In genomic region chr12:29953999-29954398, GRCm38 (mm10) we compare ENCODE assay signal across 10 mouse cellular contexts. TPM values are rescaled to one million over a fixed set of nuclear protein-coding genes. Genes with fewer than 3 reads are reported as not detected.
DNase-seq lines count a peak whose midpoint lies in the region; ATAC-seq and TF ChIP-seq lines count a peak whose summit lies in the region.
"Had no signal": no experiment of that assay in that cellular context is flagged by ENCODE, and none has a peak within 500 bp of the region (broad histone marks: within the 10 kb centered on the region; RNA-seq: fewer than 3 reads in every experiment).

No protein-coding gene starts in this region.

- H3K9me3 ChIP-seq in midbrain, embryonic 10.5 days (replicated peaks), result no peaks in the 10 kb centered on the region
- no peaks in the 10 kb centered on the region for H3K9me3 ChIP-seq in midbrain, embryonic 11.5 days (ENCODE audit: control insufficient read depth, low read length)
- no peaks in the 10 kb centered on the region for H3K9me3 ChIP-seq in hindbrain, postnatal 0 days (ENCODE audit: low read length)
- no peaks in the 10 kb centered on the region for H3K9me3 ChIP-seq in stomach, postnatal 0 days (ENCODE audit: control insufficient read depth, low read length)

- ATAC-seq in midbrain, embryonic 11.5 days (ENCODE audit: low FRiP score), result no peak
- no peak for ATAC-seq in hindbrain, postnatal 0 days
- no peak for ATAC-seq in stomach, postnatal 0 days (ENCODE audit: low FRiP score, low TSS enrichment)

- no peak overlapping the region for H3K4me3 ChIP-seq in midbrain, embryonic 10.5 days
- no peak overlapping the region for H3K4me3 ChIP-seq in midbrain, embryonic 11.5 days (ENCODE audit: low read depth, low read length)
- H3K4me3 ChIP-seq in hindbrain, postnatal 0 days (ENCODE audit: low read length), result no peak overlapping the region
- no peak overlapping the region for H3K4me3 ChIP-seq in stomach, postnatal 0 days (ENCODE audit: low read depth, low read length)

- H3K4me1 ChIP-seq in midbrain, embryonic 10.5 days, result peaks cover 61% of the 10 kb centered on the region
- H3K4me1 ChIP-seq in midbrain, embryonic 11.5 days (ENCODE audit: control insufficient read depth, insufficient read depth, low read length), result peaks cover 19% of the 10 kb centered on the region
- peaks cover 35% of the 10 kb centered on the region for H3K4me1 ChIP-seq in hindbrain, postnatal 0 days (ENCODE audit: insufficient read depth, low read length)
- H3K4me1 ChIP-seq in stomach, postnatal 0 days (replicated peaks; ENCODE audit: control insufficient read depth, insufficient read depth), result peaks cover 5% of the 10 kb centered on the region; the same call in 1 of the 2 replicates

- no peak for TF ChIP-seq CTCF in hindbrain, postnatal 0 days (IDR thresholded peaks at IDR 0.05; ENCODE audit: low read depth)
- no peak for TF ChIP-seq CTCF in stomach, postnatal 0 days (IDR thresholded peaks at IDR 0.05; ENCODE audit: low read depth)

- H3K4me2 ChIP-seq in midbrain, embryonic 11.5 days, result no peak overlapping the region
- no peak overlapping the region for H3K4me2 ChIP-seq in hindbrain, postnatal 0 days (ENCODE audit: low read depth, low read length)
- H3K4me2 ChIP-seq in stomach, postnatal 0 days (replicated peaks; ENCODE audit: low read depth), result no peak overlapping the region

- no peak overlapping the region for H3K9ac ChIP-seq in midbrain, embryonic 11.5 days (ENCODE audit: low read length)
- 0 out of 2 replicates have a peak overlapping the region, but pooled peaks have one; percentile 13 for H3K9ac ChIP-seq in hindbrain, postnatal 0 days (replicated peaks; ENCODE audit: low read length)
- no peak overlapping the region for H3K9ac ChIP-seq in stomach, postnatal 0 days (ENCODE audit: low read length)

- H3K27me3 ChIP-seq in midbrain, embryonic 10.5 days (ENCODE audit: low read depth, poor library complexity, severe bottlenecking), result no peaks in the 10 kb centered on the region
- H3K27me3 ChIP-seq in midbrain, embryonic 11.5 days (ENCODE audit: control insufficient read depth, insufficient read depth, low read length), result no peaks in the 10 kb centered on the region
- no peaks in the 10 kb centered on the region for H3K27me3 ChIP-seq in hindbrain, postnatal 0 days (ENCODE audit: insufficient read depth, low read length)
- H3K27me3 ChIP-seq in stomach, postnatal 0 days (ENCODE audit: control insufficient read depth, insufficient read depth, low read length), result no peaks in the 10 kb centered on the region

- peaks cover 16% of the 10 kb centered on the region for H3K36me3 ChIP-seq in midbrain, embryonic 10.5 days
- H3K36me3 ChIP-seq in midbrain, embryonic 11.5 days (ENCODE audit: control insufficient read depth, insufficient read depth, low read length), result no peaks in the 10 kb centered on the region; the same call in 1 of the 2 replicates
- no peaks in the 10 kb centered on the region for H3K36me3 ChIP-seq in hindbrain, postnatal 0 days (ENCODE audit: insufficient read depth, low read length)
- no peaks in the 10 kb centered on the region for H3K36me3 ChIP-seq in stomach, postnatal 0 days (ENCODE audit: control insufficient read depth, insufficient read depth, low read length)

- 60% methylated on average over 11 of the region's 11 CpGs for WGBS in midbrain, embryonic 10.5 days
- 68% methylated on average over 11 of the region's 11 CpGs for WGBS in midbrain, embryonic 11.5 days
- 33% methylated on average over 11 of the region's 11 CpGs for WGBS in hindbrain, postnatal 0 days
- WGBS in stomach, postnatal 0 days, result 62% methylated on average over 11 of the region's 11 CpGs

- no peak for TF ChIP-seq EP300 in stomach, postnatal 0 days (optimal IDR thresholded peaks at IDR 0.05)

- DNase-seq in adrenal gland, postnatal 10 days, result peak; percentile 24
- no peak for DNase-seq in adrenal gland, postnatal 4 days (ENCODE audit: low spot score in 2 of 2)
- DNase-seq in midbrain, embryonic 10.5 days (ENCODE audit: low spot score), result no peak
- DNase-seq in midbrain, embryonic 11.5 days (ENCODE audit: low spot score, missing footprints), result no peak
- DNase-seq in hindbrain, postnatal 0 days (ENCODE audit: low spot score), result no peak
- DNase-seq in stomach, postnatal 0 days (ENCODE audit: low spot score), result no peak
- DNase-seq in layer of hippocampus, postnatal 36 days, result no peak
- DNase-seq in urinary bladder, postnatal 10 days (ENCODE audit: low spot score), result no peak
- DNase-seq: kidney, postnatal 25 days; lung, postnatal 4 days had no signal

- peak overlapping the region; percentile 28; the same call in 1 of the 2 replicates for H3K27ac ChIP-seq in midbrain, embryonic 10.5 days (replicated peaks)
- H3K27ac ChIP-seq in midbrain, embryonic 11.5 days (ENCODE audit: low read depth, low read length), result no peak overlapping the region; the same call in 1 of the 2 replicates
- H3K27ac ChIP-seq in hindbrain, postnatal 0 days, result peak overlapping the region; percentile 81
- peak overlapping the region; percentile 35; the same call in 1 of the 2 replicates for H3K27ac ChIP-seq in stomach, postnatal 0 days (replicated peaks)

RNA-seq across cellular contexts. Expression of gene Pxdn, which starts 16.6 kb away (rescaled TPM):
- 100 to 1,000 TPM in 1 of 2 experiments, 10 to 100 TPM in 1; 92.0 to 121 TPM for total RNA-seq in adrenal gland, postnatal 10 days (2021)
- 100 to 1,000 TPM; 115 to 134 TPM for total RNA-seq in adrenal gland, postnatal 4 days (2021)
- 72.5 and 84.4 TPM in 2 replicates for polyA plus RNA-seq in midbrain, embryonic 10.5 days (2016; fragmentation: Nextera tagmentation; extraction: Ambion mirVana)
- polyA plus RNA-seq in midbrain, embryonic 11.5 days (2014; fragmentation: Nextera tagmentation; extraction: Ambion mirVana), result 67.3 and 69.4 TPM in 2 replicates
- 68.8 and 72.1 TPM in 2 replicates for total RNA-seq in hindbrain, postnatal 0 days (2014; rRNA removed)
- 15.4 and 15.7 TPM in 2 replicates for polyA plus RNA-seq in hindbrain, postnatal 0 days (2015; fragmentation: Nextera tagmentation; extraction: Ambion mirVana)
- polyA plus RNA-seq in stomach, postnatal 0 days (2015; fragmentation: Nextera tagmentation; extraction: Ambion mirVana), result 19.4 and 20.9 TPM in 2 replicates
- 10 to 100 TPM; 63.9 to 69.6 TPM for total RNA-seq in layer of hippocampus, postnatal 36 days (2021)
